Mouse (Mus musculus) thymus, adult 2 months (tissue): ENCODE data around the gene Trim63.

Experiments
- CTCF ChIP-seq: fragments of 200-500 bp; IDR thresholded peaks from 2 replicates; pipeline ENCODE4 v1.5.1; 2012; ENCODE audit warnings: mild to moderate bottlenecking, control low read depth, low read length, moderate library complexity, borderline replicate concordance; ENCODE audit not compliant: control insufficient read depth, poor library complexity, insufficient read depth; ENCODE audit errors: extremely low read depth
- POLR2A ChIP-seq: fragments of 200-500 bp; IDR thresholded peaks from 2 replicates; pipeline ENCODE4 v1.6.1; 2012; ENCODE audit warnings: mild to moderate bottlenecking, low read length, control low read depth, moderate library complexity; ENCODE audit not compliant: control insufficient read depth, poor library complexity, insufficient read depth; ENCODE audit errors: extremely low read depth

GRCm38 (mm10) chr4:134378089-134378615 lies 63.2 kb downstream of the Trim63 start:
- TF ChIP-seq CTCF (no peak), POLR2A (no peak)
